Mouse (Mus musculus) liver, adult 2 months (tissue): ENCODE measurements around the gene Epha8. TPM values are rescaled to one million over a fixed set of nuclear protein-coding genes. Genes with fewer than 3 reads are reported as not detected.

Experiments used
- DNase-seq: peaks from one replicate; pipeline ENCODE4 v3.0.0-alpha.2; 2011; ENCODE audit warnings: low read depth, low spot score; ENCODE audit errors: extremely low read depth
- H3K27ac ChIP-seq: fragments of 200-500 bp; replicated peaks from 2 replicates; pipeline ENCODE4 v1.5.1; 2012; ENCODE audit warnings: low read depth, mild to moderate bottlenecking, control low read depth, inconsistent platforms, low read length; ENCODE audit not compliant: insufficient read depth
- H3K27me3 ChIP-seq: fragments of 200-500 bp; 2 replicates; pipeline ENCODE4 v1.6.1; 2012; ENCODE audit warnings: mild to moderate bottlenecking, moderate library complexity, low read length, inconsistent platforms; ENCODE audit not compliant: control insufficient read depth, insufficient read depth
- H3K36me3 ChIP-seq: fragments of 200-500 bp; 2 replicates; pipeline ENCODE4 v1.6.1; 2012; ENCODE audit warnings: low read length, inconsistent platforms; ENCODE audit not compliant: control insufficient read depth, insufficient read depth
- H3K4me1 ChIP-seq: fragments of 200-500 bp; 2 replicates; pipeline ENCODE4 v1.6.1; 2011; ENCODE audit warnings: low read length; ENCODE audit not compliant: control insufficient read depth, insufficient read depth
- H3K4me3 ChIP-seq: fragments of 200-500 bp; 2 replicates; pipeline ENCODE4 v1.5.1; 2011; ENCODE audit warnings: low read depth, mild to moderate bottlenecking, control low read depth, low read length, moderate library complexity; ENCODE audit not compliant: insufficient read depth
- H3K79me2 ChIP-seq: fragments of 200-500 bp; 2 replicates; pipeline ENCODE4 v1.6.1; 2012; ENCODE audit warnings: inconsistent platforms, mild to moderate bottlenecking, low read length, moderate library complexity; ENCODE audit not compliant: control insufficient read depth, insufficient read depth
- H3K9ac ChIP-seq: fragments of 200-500 bp; 2 replicates; pipeline ENCODE4 v1.6.1; 2012; ENCODE audit warnings: low read depth, mild to moderate bottlenecking, control low read depth, inconsistent platforms, low read length
- CTCF ChIP-seq: fragments of 200-500 bp; IDR thresholded peaks from 2 replicates; pipeline ENCODE4 v1.5.1; 2011; ENCODE audit warnings: low read depth, low read length, control low read depth
- POLR2A ChIP-seq: fragments of 200-500 bp; IDR thresholded peaks from 2 replicates; pipeline ENCODE4 v1.6.1; 2011; ENCODE audit warnings: low read length, control low read depth; ENCODE audit not compliant: insufficient read depth; ENCODE audit errors: extremely low read depth
- WGBS: fragments of 180-500 bp; shearing (Covaris S2); methylation state at CpG from one replicate; pipeline ENCODE4 v1.1.7; 2018; 5-methylcytosine and 5-hydroxymethylcytosine counted together
- polyA plus RNA-seq: library from polyadenylated mRNA; depleted of rRNA; stranded (reverse); fragments of >200 nt; gene quantifications from 2 replicates; pipeline ENCODE4 v1.2.3, GENCODE M21; 2012
- total RNA-seq: library from RNA; depleted of rRNA; stranded (reverse); fragments of >200 nt; gene quantifications from 2 replicates; pipeline ENCODE4 v1.2.3, GENCODE M21; 2014

Epha8 gene
- total and polyA plus RNA-seq, 2 experiments, result not detected

DNA sequence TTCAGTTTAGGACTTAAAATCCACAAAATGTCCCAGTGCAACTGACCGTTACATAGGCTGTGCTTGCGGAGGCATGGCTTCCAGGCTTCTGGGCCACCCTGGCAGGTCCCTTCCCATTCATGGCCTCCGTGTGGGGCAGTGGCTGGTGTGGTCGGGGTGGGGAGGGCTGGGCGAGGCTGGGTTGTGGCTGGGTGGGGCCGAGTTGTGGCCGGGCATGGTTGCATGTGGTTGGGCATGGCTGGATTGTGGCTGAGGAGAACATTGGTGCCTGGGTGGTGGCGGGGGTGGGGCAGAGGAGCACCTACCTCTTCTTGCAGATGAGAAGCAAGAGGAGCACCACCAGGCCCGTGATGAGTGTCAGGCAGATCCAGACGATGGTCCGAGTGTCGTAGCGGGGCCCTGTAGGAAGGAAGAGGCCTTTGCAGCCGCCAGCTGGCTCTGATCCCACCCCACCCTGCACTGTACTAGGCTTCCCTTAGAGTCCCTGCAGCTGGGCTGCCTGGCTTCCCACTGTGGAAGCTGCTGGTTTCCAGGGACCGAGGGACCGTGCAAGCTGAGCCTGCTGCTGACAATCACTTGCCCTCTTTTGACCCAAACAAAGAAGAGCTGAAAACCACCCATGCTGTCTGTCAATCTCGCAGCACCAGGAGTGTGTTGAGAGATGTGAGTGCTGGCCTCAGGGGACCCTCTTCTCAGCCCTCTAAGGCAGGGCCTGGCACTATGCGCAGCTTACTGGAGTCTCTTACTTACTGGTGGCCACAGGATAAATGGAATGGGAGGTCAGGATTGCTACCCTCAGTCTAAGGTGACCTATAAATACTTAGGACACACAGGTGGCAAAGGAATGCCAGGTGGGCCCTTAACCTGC is 21.6 kb downstream of the Epha8 start:
- H3K4me1 ChIP-seq, result no peaks in the 10 kb centered on the region

DNA sequence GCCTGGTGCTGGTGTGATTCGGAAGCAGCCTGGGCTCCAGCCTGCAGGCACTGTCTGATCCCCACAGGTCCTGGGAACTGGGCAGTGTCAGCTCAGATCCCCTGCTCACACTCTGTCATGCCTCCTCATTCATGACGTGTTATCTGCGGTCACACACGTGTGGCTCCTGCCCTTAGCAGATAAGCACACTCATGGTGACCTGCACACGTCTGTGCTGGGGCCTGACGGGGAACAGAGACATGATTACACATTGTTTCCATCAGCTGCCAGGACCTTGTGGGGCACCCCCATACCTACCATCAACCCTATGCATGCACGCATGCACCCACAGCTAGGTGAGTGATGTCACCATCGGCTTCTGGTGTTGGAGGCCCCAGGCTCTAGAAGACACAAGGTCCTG is 26.1 kb downstream of the Epha8 start:
- H3K27ac ChIP-seq, result no peak overlapping the region
- H3K9ac ChIP-seq, result no peak overlapping the region
- 72% methylated on average over 8 of the region's 8 CpGs for WGBS
- H3K36me3 ChIP-seq, result no peaks in the 10 kb centered on the region
- H3K4me3 ChIP-seq, result no peak overlapping the region
- no peaks in the 10 kb centered on the region for H3K79me2 ChIP-seq
- no peaks in the 10 kb centered on the region for H3K4me1 ChIP-seq
- 0 out of 2 replicates have a peak, but pooled peaks cover 2% of the 10 kb centered on the region for H3K27me3 ChIP-seq
- DNase-seq, result no peak
- TF ChIP-seq CTCF (no peak), POLR2A (no peak)

More for the DNA sequence above, 21.6 kb downstream of the Epha8 start:
- 67% methylated on average over 18 of the region's 18 CpGs for WGBS
- Histone ChIP-seq H3K36me3 (no peaks in the 10 kb centered on the region), H3K4me3 (no peak overlapping the region), H3K27me3 (0 out of 2 replicates have a peak, but pooled peaks cover 2% of the 10 kb centered on the region), H3K9ac (no peak overlapping the region), H3K79me2 (no peaks in the 10 kb centered on the region), H3K27ac (no peak overlapping the region)
- TF ChIP-seq CTCF (no peak), POLR2A (no peak)
- no peak for DNase-seq

DNA sequence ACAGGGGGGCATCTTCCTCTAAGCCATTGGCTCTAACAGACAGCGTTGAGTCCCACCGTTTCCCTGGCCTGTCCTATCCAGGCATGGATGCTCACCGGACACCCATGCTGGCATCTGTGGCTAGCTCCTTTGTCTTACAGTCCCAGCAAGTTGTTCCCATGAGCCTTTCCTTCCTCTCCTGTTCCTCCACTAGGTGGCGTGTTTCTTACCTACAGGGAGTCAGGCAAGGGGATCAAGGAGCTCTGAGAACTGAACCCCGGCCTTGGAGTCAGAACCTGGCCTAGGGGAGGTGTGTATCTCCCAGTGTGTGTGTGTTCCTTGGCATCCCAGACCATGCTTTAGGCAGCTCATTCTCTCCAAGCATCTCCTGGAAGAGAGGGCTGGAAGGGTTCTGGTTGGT is 27.7 kb downstream of the Epha8 start:
- DNase-seq, result peak; percentile 31
- no peak overlapping the region for H3K4me3 ChIP-seq
- no peak overlapping the region for H3K9ac ChIP-seq
- no peaks in the 10 kb centered on the region for H3K36me3 ChIP-seq
- peak; percentile 40 for TF ChIP-seq CTCF
- TF ChIP-seq POLR2A, result no peak
- WGBS, result 14% methylated on average over 5 of the region's 5 CpGs
- no peaks in the 10 kb centered on the region for H3K79me2 ChIP-seq
- H3K27ac ChIP-seq, result no peak overlapping the region
- H3K4me1 ChIP-seq, result no peaks in the 10 kb centered on the region
- H3K27me3 ChIP-seq, result 0 out of 2 replicates have a peak, but pooled peaks cover 2% of the 10 kb centered on the region

DNA sequence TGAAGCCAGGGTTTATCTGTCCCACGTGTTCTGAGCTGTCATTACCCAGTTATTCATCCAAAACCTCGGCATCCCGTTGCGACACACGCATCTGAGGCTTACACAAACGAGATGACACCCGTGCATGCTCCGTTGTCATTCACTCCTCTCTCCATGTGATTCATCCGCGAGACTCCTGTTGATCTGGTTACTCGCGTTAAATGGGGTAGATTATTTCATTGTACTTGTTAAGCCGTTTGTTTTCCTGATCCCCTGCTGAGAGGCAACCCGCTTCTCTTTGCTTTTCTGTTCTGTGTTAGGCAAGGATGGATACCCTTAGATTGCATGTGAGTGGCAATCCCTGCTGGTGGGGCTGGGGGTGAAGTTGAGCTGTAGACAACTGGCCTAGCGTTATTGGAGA is 30.8 kb downstream of the Epha8 start:
- Histone ChIP-seq H3K9ac (no peak overlapping the region), H3K27ac (no peak overlapping the region), H3K79me2 (no peaks in the 10 kb centered on the region), H3K4me1 (no peaks in the 10 kb centered on the region), H3K27me3 (no peaks in the 10 kb centered on the region), H3K36me3 (no peaks in the 10 kb centered on the region), H3K4me3 (no peak overlapping the region)
- no peak for TF ChIP-seq POLR2A
- TF ChIP-seq CTCF, result no peak
- WGBS, result 24% methylated on average over 15 of the region's 15 CpGs
- DNase-seq, result no peak

DNA sequence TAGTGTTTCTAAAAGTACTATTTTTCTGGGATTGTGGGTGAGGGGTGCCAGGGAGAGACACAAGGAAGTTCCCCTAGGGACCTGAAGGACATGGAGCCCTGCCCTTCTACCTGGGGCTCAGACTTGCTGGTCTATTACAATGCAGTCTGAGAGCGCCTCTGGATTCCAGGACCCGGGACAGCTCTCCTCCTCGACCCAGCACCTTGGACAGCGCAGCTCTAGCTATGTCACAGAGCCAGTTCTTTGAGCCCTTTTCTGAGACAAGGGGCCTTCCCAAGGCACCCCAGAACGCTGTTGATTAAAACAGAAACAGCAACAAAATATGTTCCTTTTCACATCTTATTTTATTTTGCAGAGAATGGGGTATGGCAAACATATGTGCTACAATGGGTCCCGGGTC is 32.1 kb downstream of the Epha8 start:
- no peaks in the 10 kb centered on the region for H3K36me3 ChIP-seq
- no peak overlapping the region for H3K9ac ChIP-seq
- peak; percentile 7 for DNase-seq
- no peaks in the 10 kb centered on the region for H3K4me1 ChIP-seq
- no peaks in the 10 kb centered on the region for H3K27me3 ChIP-seq
- 8% methylated on average over 6 of the region's 6 CpGs for WGBS
- H3K4me3 ChIP-seq, result no peak overlapping the region
- no peak for TF ChIP-seq POLR2A
- TF ChIP-seq CTCF, result no peak
- H3K27ac ChIP-seq, result no peak overlapping the region
- H3K79me2 ChIP-seq, result no peaks in the 10 kb centered on the region

DNA sequence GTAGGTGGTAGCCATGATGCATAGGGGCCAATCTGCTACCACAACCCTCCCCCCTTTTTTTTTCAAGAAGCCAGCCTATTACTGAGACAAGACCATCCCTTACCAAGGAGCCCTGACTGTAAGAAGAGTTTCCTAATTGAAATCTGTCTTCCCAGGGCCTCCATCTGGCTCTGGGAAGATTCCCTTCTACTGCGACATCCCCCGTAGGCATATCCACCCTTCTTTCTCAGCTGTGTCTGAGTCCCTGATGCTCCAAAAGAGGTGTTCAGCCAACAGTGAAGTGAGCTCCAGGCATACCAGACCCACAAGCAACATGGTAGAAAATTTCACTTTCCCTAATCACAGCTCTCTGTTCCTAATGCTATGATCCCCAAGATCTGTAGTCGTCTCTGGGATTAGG is 37.1 kb downstream of the Epha8 start:
- Histone ChIP-seq H3K79me2 (no peaks in the 10 kb centered on the region), H3K4me3 (no peak overlapping the region), H3K4me1 (no peaks in the 10 kb centered on the region), H3K36me3 (no peaks in the 10 kb centered on the region), H3K27ac (no peak overlapping the region), H3K27me3 (peaks cover 2% of the 10 kb centered on the region), H3K9ac (no peak overlapping the region)
- no peak for TF ChIP-seq CTCF
- no peak for TF ChIP-seq POLR2A
- DNase-seq, result no peak
- WGBS, result 76% methylated on average over 3 of the region's 3 CpGs
